Mouse (Mus musculus): ENCODE data around the gene Tbc1d10a. TPM values are rescaled to one million over a fixed set of nuclear protein-coding genes. Genes with fewer than 3 reads are reported as not detected.

Tbc1d10a gene
- total and polyA plus RNA-seq, 3 experiments, result 23.0 to 27.4 TPM; not detected in 1

GRCm38 (mm10) chr11:4183511-4183910, 3.1 kb upstream of the Tbc1d10a start:
- Histone ChIP-seq H3K36me3 (ENCODE audit: control insufficient read depth in 1 of 2, insufficient read depth in 2 of 2, low read length in 2 of 2) (peaks cover 11 to 35% of the 10 kb centered on the region in 2 experiments), H3K9ac (ENCODE audit: control insufficient read depth, low read depth, low read length, poor library complexity, severe bottlenecking) (no peak overlapping the region), H3K27me3 (ENCODE audit: control insufficient read depth in 1 of 2, insufficient read depth in 2 of 2, low read length in 2 of 2) (no peaks in the 10 kb centered on the region), H3K9me3 (replicated peaks; ENCODE audit: insufficient read depth, low read length) (no peaks in the 10 kb centered on the region), H3K4me3 (ENCODE audit: control insufficient read depth in 1 of 2, insufficient read depth in 1 of 2, low read depth in 2 of 2, low read length in 2 of 2) (no peak overlapping the region), H3K27ac (ENCODE audit: control insufficient read depth, low read depth, low read length) (no peak overlapping the region), H3K4me1 (ENCODE audit: control insufficient read depth in 1 of 2, insufficient read depth in 2 of 2, low read length in 2 of 2) (peaks cover 0 to 10% of the 10 kb centered on the region in 2 experiments; a peak in 3 of 4 replicates), H3K79me2 (ENCODE audit: control insufficient read depth, insufficient read depth, low read length, poor library complexity) (peaks cover 8% of the 10 kb centered on the region)
- no peak for TF ChIP-seq TAL1 (IDR thresholded peaks at IDR 0.05; ENCODE audit: low read length)
- TF ChIP-seq POLR2AphosphoS2 (IDR thresholded peaks at IDR 0.05; ENCODE audit: low read length), result peak; percentile 16; the same call in 1 of the 2 replicates
- no peak for TF ChIP-seq JUND (IDR thresholded peaks at IDR 0.05; ENCODE audit: low read depth, low read length)
- no peak for TF ChIP-seq POLR2AphosphoS5 (IDR thresholded peaks at IDR 0.05; ENCODE audit: borderline replicate concordance, low read depth, low read length)
- TF ChIP-seq USF2 (IDR thresholded peaks at IDR 0.05; ENCODE audit: borderline replicate concordance in 1 of 2, insufficient read depth in 1 of 2, low read depth in 1 of 2, low read length in 2 of 2), result no peak
- no peak for TF ChIP-seq MAZ (IDR thresholded peaks at IDR 0.05; ENCODE audit: low read depth, low read length)
- TF ChIP-seq ZNF384 (IDR thresholded peaks at IDR 0.05; ENCODE audit: low read depth, low read length), result peak; percentile 84
- no peak for TF ChIP-seq BHLHE40 (IDR thresholded peaks at IDR 0.05; ENCODE audit: borderline replicate concordance, low read depth, low read length)
- no peak for TF ChIP-seq CHD1 (IDR thresholded peaks at IDR 0.05; ENCODE audit: low read depth, low read length)
- no peak for TF ChIP-seq USF1 (IDR thresholded peaks at IDR 0.05; ENCODE audit: low read depth, low read length)
- TF ChIP-seq UBTF (IDR thresholded peaks at IDR 0.05; ENCODE audit: borderline replicate concordance, insufficient read depth, low read depth, low read length), result no peak
- TF ChIP-seq NELFE (IDR thresholded peaks at IDR 0.05; ENCODE audit: low read depth, low read length), result no peak
- no peak for TF ChIP-seq RAD21 (IDR thresholded peaks at IDR 0.05; ENCODE audit: low read depth, low read length)
- no peak for TF ChIP-seq TBP (IDR thresholded peaks at IDR 0.05; ENCODE audit: low read depth, low read length)
- no peak for TF ChIP-seq RCOR1 (IDR thresholded peaks at IDR 0.05; ENCODE audit: low read depth, low read length)
- 0 out of 2 replicates have a peak, but pooled peaks have one; percentile 31 for TF ChIP-seq MYC (IDR thresholded peaks at IDR 0.05; ENCODE audit: low read depth, low read length)
- TF ChIP-seq ZC3H11A (IDR thresholded peaks at IDR 0.05; ENCODE audit: low read depth, low read length), result no peak
- TF ChIP-seq EP300 (IDR thresholded peaks at IDR 0.05; ENCODE audit: low read depth in 1 of 2, low read length in 2 of 2), result no peak
- no peak for DNase-seq (ENCODE audit: low read depth, low spot score)

GRCm38 (mm10) chr11:4184251-4184952, 2.2 kb upstream of the Tbc1d10a start:
- Histone ChIP-seq H3K9ac (ENCODE audit: control insufficient read depth, low read depth, low read length, poor library complexity, severe bottlenecking) (no peak overlapping the region), H3K79me2 (ENCODE audit: control insufficient read depth, insufficient read depth, low read length, poor library complexity) (peaks cover 8% of the 10 kb centered on the region), H3K4me3 (ENCODE audit: control insufficient read depth in 1 of 2, insufficient read depth in 1 of 2, low read depth in 2 of 2, low read length in 2 of 2) (no peak overlapping the region), H3K4me1 (ENCODE audit: control insufficient read depth in 1 of 2, insufficient read depth in 2 of 2, low read length in 2 of 2) (peaks cover 0 to 10% of the 10 kb centered on the region in 2 experiments; a peak in 3 of 4 replicates), H3K27ac (ENCODE audit: control insufficient read depth, low read depth, low read length) (0 out of 2 replicates have a peak overlapping the region, but pooled peaks have one; percentile 8), H3K36me3 (ENCODE audit: control insufficient read depth in 1 of 2, insufficient read depth in 2 of 2, low read length in 2 of 2) (peaks cover 11 to 26% of the 10 kb centered on the region in 2 experiments), H3K27me3 (ENCODE audit: control insufficient read depth in 1 of 2, insufficient read depth in 2 of 2, low read length in 2 of 2) (no peaks in the 10 kb centered on the region), H3K9me3 (replicated peaks; ENCODE audit: insufficient read depth, low read length) (no peaks in the 10 kb centered on the region)
- DNase-seq (ENCODE audit: low read depth, low spot score), result peak; percentile 70
- peak; percentile 40; the same call in 1 of the 2 replicates for TF ChIP-seq GATA1 (IDR thresholded peaks at IDR 0.05; ENCODE audit: low read depth, low read length)
- TF ChIP-seq CTCF (IDR thresholded peaks at IDR 0.05 in 2 of 3, conservative IDR thresholded peaks at IDR 0.05 in 1 of 3; ENCODE audit: control insufficient read depth in 1 of 3, insufficient read depth in 1 of 3, low read depth in 2 of 3, low read length in 3 of 3, poor library complexity in 1 of 3, severe bottlenecking in 1 of 3), result peak in 1 of 3 experiments; percentile 20; a peak in 2 of 6 replicates
- no peak for TF ChIP-seq BHLHE40 (IDR thresholded peaks at IDR 0.05; ENCODE audit: borderline replicate concordance, low read depth, low read length)
- TF ChIP-seq USF2 (IDR thresholded peaks at IDR 0.05; ENCODE audit: borderline replicate concordance in 1 of 2, insufficient read depth in 1 of 2, low read depth in 1 of 2, low read length in 2 of 2), result no peak
- TF ChIP-seq SIN3A (IDR thresholded peaks at IDR 0.05; ENCODE audit: low read length), result no peak
- no peak for TF ChIP-seq ZC3H11A (IDR thresholded peaks at IDR 0.05; ENCODE audit: low read depth, low read length)
- no peak; the same call in 1 of the 2 replicates for TF ChIP-seq RAD21 (IDR thresholded peaks at IDR 0.05; ENCODE audit: low read depth, low read length)
- TF ChIP-seq NRF1 (IDR thresholded peaks at IDR 0.05; ENCODE audit: insufficient read depth, low read depth, low read length, poor library complexity, severe bottlenecking), result no peak
- TF ChIP-seq MXI1 (IDR thresholded peaks at IDR 0.05; ENCODE audit: low read depth, low read length), result no peak
- TF ChIP-seq USF1 (IDR thresholded peaks at IDR 0.05; ENCODE audit: low read depth, low read length), result no peak
- TF ChIP-seq JUND (IDR thresholded peaks at IDR 0.05; ENCODE audit: low read depth, low read length), result no peak
- TF ChIP-seq POLR2A (IDR thresholded peaks at IDR 0.05; ENCODE audit: control insufficient read depth in 1 of 2, insufficient read depth in 1 of 2, low read depth in 1 of 2, low read length in 2 of 2, poor library complexity in 1 of 2), result no peak; a peak in 1 of 4 replicates
- TF ChIP-seq GABPA (IDR thresholded peaks at IDR 0.05; ENCODE audit: low read depth, low read length), result no peak
- no peak for TF ChIP-seq ELF1 (IDR thresholded peaks at IDR 0.05; ENCODE audit: low read depth, low read length)
- no peak for TF ChIP-seq MEF2A (IDR thresholded peaks at IDR 0.05; ENCODE audit: extremely low read depth, insufficient replicate concordance, low read depth, low read length, poor library complexity, severe bottlenecking)
- TF ChIP-seq POLR2AphosphoS2 (IDR thresholded peaks at IDR 0.05; ENCODE audit: low read length), result no peak
- TF ChIP-seq RCOR1 (IDR thresholded peaks at IDR 0.05; ENCODE audit: low read depth, low read length), result no peak
- TF ChIP-seq SMC3 (IDR thresholded peaks at IDR 0.05; ENCODE audit: low read depth, low read length), result peak; percentile 25; the same call in 1 of the 2 replicates
